21 mouse cellular contexts compared by ENCODE assay signal in genomic region chr16:95361950-95362349, GRCm38 (mm10).
DNase-seq lines count a peak whose midpoint lies in the region; ATAC-seq and TF ChIP-seq lines count a peak whose summit lies in the region.
"Had no signal": no experiment of that assay in that cellular context is flagged by ENCODE, and none has a peak within 500 bp of the region (broad histone marks: within the 10 kb centered on the region; RNA-seq: fewer than 3 reads in every experiment).

No protein-coding gene starts in this region.

- DNase-seq in gastrocnemius, adult 2 months, result no peak
- no peak for DNase-seq in gastrocnemius, postnatal 25 days
- peak; percentile 94 for DNase-seq in heart, adult 11 months
- no peak for DNase-seq in CH12.LX (ENCODE audit: extremely low read depth)
- no peak for DNase-seq in midbrain, embryonic 11.5 days (ENCODE audit: low spot score, missing footprints)
- DNase-seq: adrenal gland, adult 2 months; adrenal gland, adult 8-10 months; adrenal gland, postnatal 10 days; adrenal gland, postnatal 14 days; adrenal gland, postnatal 25 days; adrenal gland, postnatal 36 days; B cell, adult 2 months; cerebellum, adult 11 months; cerebellum, adult 11-12 months; cerebellum, adult 18-20 months; cerebellum, adult 2 months had no signal

- no peak for TF ChIP-seq RAD21 in CH12.LX (IDR thresholded peaks at IDR 0.05; ENCODE audit: low read depth, low read length)

- no peak for TF ChIP-seq POLR2A in CH12.LX (IDR thresholded peaks at IDR 0.05; ENCODE audit: low read depth, low read length)

- H3K9ac ChIP-seq in heart, embryonic 12.5 days, result no peak overlapping the region
- H3K9ac ChIP-seq in CH12.LX (ENCODE audit: insufficient read depth, low read depth), result peak overlapping the region; percentile 50; the same call in 1 of the 2 replicates
- no peak overlapping the region for H3K9ac ChIP-seq in midbrain, embryonic 11.5 days (ENCODE audit: low read length)

- H3K4me3 ChIP-seq in gastrocnemius, adult 2 months, result no peak overlapping the region
- no peak overlapping the region for H3K4me3 ChIP-seq in heart, embryonic 12.5 days
- H3K4me3 ChIP-seq in CH12.LX (replicated peaks in 1 of 3; ENCODE audit: low read depth in 2 of 3, low read length in 2 of 3, poor library complexity in 1 of 3), result peak overlapping the region in 2 of 3 experiments; percentile 49 to 55
- no peak overlapping the region for H3K4me3 ChIP-seq in midbrain, embryonic 11.5 days (ENCODE audit: low read depth, low read length)

- no peaks in the 10 kb centered on the region for H3K9me3 ChIP-seq in heart, embryonic 12.5 days (replicated peaks)
- H3K9me3 ChIP-seq in CH12.LX (replicated peaks; ENCODE audit: low read length), result no peaks in the 10 kb centered on the region
- no peaks in the 10 kb centered on the region for H3K9me3 ChIP-seq in midbrain, embryonic 11.5 days (ENCODE audit: control insufficient read depth, low read length)
- H3K9me3 ChIP-seq: G1E had no signal

- no peaks in the 10 kb centered on the region for H3K27me3 ChIP-seq in heart, embryonic 12.5 days (replicated peaks)
- H3K27me3 ChIP-seq in CH12.LX (replicated peaks), result no peaks in the 10 kb centered on the region
- no peaks in the 10 kb centered on the region for H3K27me3 ChIP-seq in midbrain, embryonic 11.5 days (ENCODE audit: control insufficient read depth, insufficient read depth, low read length)
- H3K27me3 ChIP-seq: Patski had no signal

- WGBS in heart, embryonic 12.5 days, result 83% methylated on average over 7 of the region's 7 CpGs
- 95% methylated on average over 7 of the region's 7 CpGs for WGBS in midbrain, embryonic 11.5 days

- ATAC-seq in heart, embryonic 12.5 days (ENCODE audit: insufficient number of reproducible peaks, low FRiP score), result no peak
- no peak for ATAC-seq in midbrain, embryonic 11.5 days (ENCODE audit: low FRiP score)
- ATAC-seq: activated CD4-positive, CD25-positive, alpha-beta regulatory T cell, adult 4 months; CD4-positive, CD25-positive, alpha-beta regulatory T cell, adult 4 months; Patski had no signal

- H3K79me2 ChIP-seq in CH12.LX (replicated peaks; ENCODE audit: control insufficient read depth, extremely low read depth, insufficient read depth, poor library complexity, severe bottlenecking), result 0 out of 2 replicates have a peak, but pooled peaks cover 4% of the 10 kb centered on the region

- no peak overlapping the region for H3K4me2 ChIP-seq in heart, embryonic 12.5 days
- peak overlapping the region; percentile 69 for H3K4me2 ChIP-seq in CH12.LX (ENCODE audit: insufficient read depth, low read depth, poor library complexity, severe bottlenecking)
- H3K4me2 ChIP-seq in midbrain, embryonic 11.5 days, result no peak overlapping the region

- in situ Hi-C loops in CH12.LX (cut with MboI; ENCODE audit: low pct_ligation_motif_present, low pct_unique_long_range_greater_than_20kb, low sequenced_read_pairs), result loop anchor here (5.0 kb wide), 1 partner anchor 70 kb away; no protein-coding TSS in a partner anchor

- no peak for TF ChIP-seq CTCF in gastrocnemius, adult 2 months (IDR thresholded peaks at IDR 0.05)
- TF ChIP-seq CTCF in CH12.LX (conservative IDR thresholded peaks at IDR 0.05 in 1 of 2, IDR thresholded peaks at IDR 0.05 in 1 of 2; ENCODE audit: low read depth in 2 of 2, low read length in 2 of 2), result no peak

- TF ChIP-seq EP300 in CH12.LX (IDR thresholded peaks at IDR 0.05; ENCODE audit: low read length), result no peak

- peaks cover 4% of the 10 kb centered on the region; the same call in 1 of the 2 replicates for H3K36me3 ChIP-seq in heart, embryonic 12.5 days
- peaks cover 0 to 19% of the 10 kb centered on the region in 2 experiments for H3K36me3 ChIP-seq in CH12.LX (replicated peaks in 1 of 2; ENCODE audit: control insufficient read depth in 1 of 2, insufficient read depth in 1 of 2, low read length in 1 of 2)
- H3K36me3 ChIP-seq in midbrain, embryonic 11.5 days (ENCODE audit: control insufficient read depth, insufficient read depth, low read length), result no peaks in the 10 kb centered on the region

- H3K27ac ChIP-seq in gastrocnemius, adult 2 months, result 0 out of 2 replicates have a peak overlapping the region, but pooled peaks have one; percentile 16
- no peak overlapping the region for H3K27ac ChIP-seq in heart, embryonic 12.5 days (ENCODE audit: poor library complexity, severe bottlenecking)
- H3K27ac ChIP-seq in CH12.LX (ENCODE audit: insufficient read depth, low read depth), result peak overlapping the region; percentile 93; the same call in 1 of the 2 replicates
- no peak overlapping the region for H3K27ac ChIP-seq in midbrain, embryonic 11.5 days (ENCODE audit: low read depth, low read length)

- dilution Hi-C loops in CH12.LX (cut with MboI; ENCODE audit: extremely low pct_ligation_motif_present, extremely low pct_unique_long_range_greater_than_20kb, low sequenced_read_pairs), result no loop called here

- intact Hi-C loops in gastrocnemius, adult 2 months (cut with DNase I), result no loop called here

- H3K4me1 ChIP-seq in heart, embryonic 12.5 days (replicated peaks), result peaks cover 10% of the 10 kb centered on the region; the same call in 1 of the 2 replicates
- peaks cover 29 to 64% of the 10 kb centered on the region in 2 experiments for H3K4me1 ChIP-seq in CH12.LX (ENCODE audit: control insufficient read depth in 1 of 2, insufficient read depth in 2 of 2)
- H3K4me1 ChIP-seq in midbrain, embryonic 11.5 days (ENCODE audit: control insufficient read depth, insufficient read depth, low read length), result no peaks in the 10 kb centered on the region

TF ChIP-seq in CH12.LX, 34 proteins besides CTCF, POLR2A, EP300 and RAD21:
- TF ChIP-seq UBTF (IDR thresholded peaks at IDR 0.05; ENCODE audit: low read depth, low read length) (no peak), BHLHE40 (IDR thresholded peaks at IDR 0.05; ENCODE audit: low read depth, low read length) (no peak), KAT2A (IDR thresholded peaks at IDR 0.05; ENCODE audit: insufficient replicate concordance, low read length) (no peak), GABPA (IDR thresholded peaks at IDR 0.05; ENCODE audit: insufficient replicate concordance, low read depth, low read length) (no peak), MEF2A (IDR thresholded peaks at IDR 0.05; ENCODE audit: borderline replicate concordance, low read depth, low read length) (no peak), IRF4 (IDR thresholded peaks at IDR 0.05; ENCODE audit: low read depth, low read length) (no peak), JUN (IDR thresholded peaks at IDR 0.05; ENCODE audit: insufficient read depth, low read depth, low read length) (no peak), JUND (conservative IDR thresholded peaks at IDR 0.05; ENCODE audit: low read depth, low read length) (no peak)

Comparison
In these comparisons a context has a peak if more than half of its experiments do, and no peak if none do; other contexts are left out.
1. H3K27ac ChIP-seq: peak in gastrocnemius, adult 2 months (single experiment) and CH12.LX (single experiment); none in heart, embryonic 12.5 days (single experiment) and midbrain, embryonic 11.5 days (single experiment).
2. H3K4me3 ChIP-seq: peak in CH12.LX (2 of 3); none in gastrocnemius, adult 2 months (single experiment), heart, embryonic 12.5 days (single experiment) and midbrain, embryonic 11.5 days (single experiment).